Mouse (Mus musculus): ENCODE measurements around the gene Prmt9. TPM values are rescaled to one million over a fixed set of nuclear protein-coding genes. Genes with fewer than 3 reads are reported as not detected.

Prmt9 gene
- polyA plus RNA-seq, 2 experiments = 4.7 to 8.1 TPM

DNA sequence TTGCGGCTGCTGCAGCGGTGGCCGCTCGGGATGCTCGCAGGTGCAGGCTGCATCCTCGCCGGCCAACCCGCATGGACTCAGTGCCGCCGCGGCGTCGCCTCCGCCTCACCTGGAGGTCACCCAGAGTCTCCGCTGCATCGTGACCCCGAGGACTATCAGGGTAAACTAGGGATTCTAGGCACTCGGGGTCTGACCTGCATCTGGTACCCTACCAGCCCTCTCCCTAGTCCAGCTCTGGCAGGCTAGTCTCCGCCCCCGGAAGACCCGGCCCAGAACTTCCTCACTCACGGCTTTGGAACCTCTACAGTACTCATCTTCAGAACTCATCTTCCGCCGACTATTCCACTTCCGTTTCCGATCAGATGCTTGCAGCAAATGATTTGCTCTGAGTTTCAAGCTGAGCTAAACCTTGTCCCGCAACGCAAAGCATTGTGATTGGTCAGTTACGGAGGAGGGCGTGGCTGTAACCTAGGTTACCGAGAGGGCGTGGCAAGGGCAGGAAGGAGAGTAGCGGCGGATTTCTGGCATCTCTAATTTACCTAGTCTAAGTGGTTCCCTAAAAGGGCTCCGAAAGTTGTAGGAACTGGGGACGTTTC lies 61.3 kb downstream of the Prmt9 start, which contains the start of gene Tmem184c:
Gene Tmem184c, minus strand, starts transcription at position 325 of the 596 bp plus-strand sequence.
- Histone ChIP-seq H3K9ac (replicated peaks) (peak within 1 kb of the TSS; percentile 40), H3K4me2 (ENCODE audit: low read depth) (peak within 1 kb of the TSS; percentile 76), H3K4me3 (ENCODE audit: insufficient read depth in 1 of 2, low read depth in 2 of 2, low read length in 2 of 2) (peak within 1 kb of the TSS; percentile 62 to 87), H3K36me3 (replicated peaks; ENCODE audit: control insufficient read depth, insufficient read depth, low read depth) (no peaks in the 10 kb centered on the region), H3K27me3 (ENCODE audit: control insufficient read depth, insufficient read depth, low read length) (no peaks in the 10 kb centered on the region; the same call in 1 of the 2 replicates), H3K4me1 (replicated peaks; ENCODE audit: control insufficient read depth in 2 of 2, insufficient read depth in 2 of 2, low read length in 1 of 2) (peaks cover 3 to 4% of the 10 kb centered on the region in 2 experiments; a peak in 3 of 4 replicates), H3K9me3 (ENCODE audit: control insufficient read depth, low read length) (no peaks in the 10 kb centered on the region), H3K27ac (no peak within 1 kb of the TSS)
- DNase-seq (ENCODE audit: low read depth in 3 of 3, low spot score in 3 of 3) = peak; percentile 78 to 86 (median 82)
- TF ChIP-seq EP300 (IDR thresholded peaks at IDR 0.05; ENCODE audit: low read depth) (no peak), CTCF (IDR thresholded peaks at IDR 0.05; ENCODE audit: low read depth) (no peak)
- whole genome bisulfite sequencing (ENCODE audit: insufficient replicate concordance) = under 1% methylated on average over 36 of the region's 36 CpGs
- peak; percentile 91 for ATAC-seq (ENCODE audit: insufficient read depth)

DNA sequence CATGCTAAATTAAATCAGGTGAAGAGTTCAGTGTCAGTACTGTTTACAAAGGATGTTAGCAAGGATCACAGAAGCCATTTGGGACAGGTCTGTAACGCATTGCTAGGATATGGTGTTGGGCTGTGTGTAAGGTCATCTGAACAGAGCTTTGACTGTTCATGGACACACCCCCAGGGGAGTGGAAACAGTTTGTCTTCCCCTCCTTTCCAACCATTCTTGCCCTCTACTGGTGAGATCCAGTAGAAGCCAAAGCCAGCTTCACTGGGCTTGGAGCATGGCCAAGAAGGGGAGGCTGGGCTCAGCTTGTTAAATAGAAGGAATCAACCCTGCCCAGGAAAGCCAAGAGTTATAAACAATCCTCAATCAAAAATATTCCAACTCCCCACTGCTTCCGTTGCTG lies 68.7 kb downstream of the Prmt9 start:
- Histone ChIP-seq H3K4me3 (ENCODE audit: insufficient read depth in 1 of 2, low read depth in 2 of 2, low read length in 2 of 2) (no peak overlapping the region), H3K27me3 (ENCODE audit: control insufficient read depth, insufficient read depth, low read length) (no peaks in the 10 kb centered on the region), H3K36me3 (replicated peaks; ENCODE audit: control insufficient read depth, insufficient read depth, low read depth) (no peaks in the 10 kb centered on the region), H3K27ac (no peak overlapping the region), H3K9me3 (ENCODE audit: control insufficient read depth, low read length) (no peaks in the 10 kb centered on the region), H3K4me2 (ENCODE audit: low read depth) (no peak overlapping the region), H3K9ac (replicated peaks) (no peak overlapping the region), H3K4me1 (replicated peaks; ENCODE audit: control insufficient read depth in 2 of 2, insufficient read depth in 2 of 2, low read length in 1 of 2) (no peaks in the 10 kb centered on the region)
- ATAC-seq (ENCODE audit: insufficient read depth) (no peak), DNase-seq (ENCODE audit: low read depth in 3 of 3, low spot score in 3 of 3) (no peak)
- peak; percentile 39 for TF ChIP-seq CTCF (IDR thresholded peaks at IDR 0.05; ENCODE audit: low read depth)
- no peak for TF ChIP-seq EP300 (IDR thresholded peaks at IDR 0.05; ENCODE audit: low read depth)
- 40% methylated on average over 2 of the region's 2 CpGs for WGBS (ENCODE audit: insufficient replicate concordance)

DNA sequence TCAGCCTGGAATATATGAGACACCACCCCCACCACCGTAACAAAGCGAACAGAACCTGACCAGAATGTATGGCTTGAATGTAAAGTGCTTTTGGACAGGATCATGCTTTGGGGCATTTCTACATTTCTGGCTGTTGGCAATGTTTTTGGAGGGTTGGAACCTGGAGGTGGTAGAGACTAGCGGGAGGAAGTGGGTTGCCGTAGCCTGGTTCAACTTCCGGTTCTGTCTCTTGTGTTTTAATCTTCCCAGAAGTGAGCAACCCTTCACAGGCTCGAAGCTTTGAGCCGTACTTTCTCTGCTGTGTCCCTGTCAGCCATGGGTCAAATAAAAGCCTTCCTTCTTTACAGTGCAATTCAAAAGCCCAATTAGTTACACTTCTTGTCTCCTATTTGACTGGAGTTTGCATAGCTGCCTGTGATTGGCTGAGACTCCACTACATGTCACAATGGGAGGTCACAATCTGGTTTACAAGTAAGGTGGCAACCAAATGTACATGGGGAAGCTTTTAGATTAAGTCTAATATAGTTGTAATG lies 74.5 kb downstream of the Prmt9 start:
- no peak overlapping the region for H3K9ac ChIP-seq (replicated peaks)
- no peaks in the 10 kb centered on the region for H3K4me1 ChIP-seq (replicated peaks; ENCODE audit: control insufficient read depth in 2 of 2, insufficient read depth in 2 of 2, low read length in 1 of 2)
- no peak overlapping the region for H3K4me2 ChIP-seq (ENCODE audit: low read depth)
- H3K36me3 ChIP-seq (replicated peaks; ENCODE audit: control insufficient read depth, insufficient read depth, low read depth) = no peaks in the 10 kb centered on the region
- DNase-seq (ENCODE audit: low read depth in 3 of 3, low spot score in 3 of 3) (no peak), ATAC-seq (ENCODE audit: insufficient read depth) (no peak)
- 61% methylated on average over 7 of the region's 7 CpGs for WGBS (ENCODE audit: insufficient replicate concordance)
- H3K27me3 ChIP-seq (ENCODE audit: control insufficient read depth, insufficient read depth, low read length) = no peaks in the 10 kb centered on the region
- no peak for TF ChIP-seq EP300 (IDR thresholded peaks at IDR 0.05; ENCODE audit: low read depth)
- TF ChIP-seq CTCF (IDR thresholded peaks at IDR 0.05; ENCODE audit: low read depth) = no peak
- H3K9me3 ChIP-seq (ENCODE audit: control insufficient read depth, low read length) = no peaks in the 10 kb centered on the region
- H3K4me3 ChIP-seq (ENCODE audit: insufficient read depth in 1 of 2, low read depth in 2 of 2, low read length in 2 of 2) = no peak overlapping the region
- H3K27ac ChIP-seq = no peak overlapping the region

DNA sequence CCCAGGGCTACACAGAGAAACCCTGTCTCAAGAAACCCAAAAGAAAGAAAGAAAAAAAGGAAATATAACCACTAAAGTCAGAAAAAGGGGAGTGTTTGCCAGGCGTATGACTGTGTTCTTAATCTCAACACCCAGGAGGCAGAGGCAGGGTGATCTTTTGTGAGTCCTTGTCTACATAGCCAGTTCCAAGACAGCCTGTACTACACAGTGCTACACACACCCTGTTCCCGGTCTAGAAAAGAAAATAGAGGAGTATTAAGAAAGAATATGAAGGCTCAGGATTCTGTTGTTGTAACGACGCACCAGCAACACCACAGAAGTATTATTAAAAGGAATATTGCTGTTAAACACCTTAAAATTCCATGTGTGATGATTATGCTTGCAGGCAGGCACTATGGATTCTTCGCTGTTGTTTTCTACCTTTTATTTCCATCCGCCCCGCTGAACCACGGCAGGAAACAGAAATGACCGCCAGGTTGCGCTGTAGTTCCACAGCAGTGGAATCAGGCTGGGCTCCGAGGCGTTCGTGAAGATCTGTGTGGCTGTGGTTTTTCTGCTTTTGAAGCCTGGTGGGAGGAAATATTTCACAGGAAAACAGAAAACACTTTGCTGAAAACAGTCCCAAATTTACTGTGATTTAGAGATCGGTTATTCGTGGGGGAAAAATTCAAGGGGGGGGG lies 80.8 kb downstream of the Prmt9 start:
- ATAC-seq (ENCODE audit: insufficient read depth) = no peak
- Histone ChIP-seq H3K9me3 (ENCODE audit: control insufficient read depth, low read length) (no peaks in the 10 kb centered on the region), H3K36me3 (replicated peaks; ENCODE audit: control insufficient read depth, insufficient read depth, low read depth) (no peaks in the 10 kb centered on the region), H3K4me2 (ENCODE audit: low read depth) (no peak overlapping the region), H3K27ac (no peak overlapping the region), H3K27me3 (ENCODE audit: control insufficient read depth, insufficient read depth, low read length) (no peaks in the 10 kb centered on the region), H3K4me3 (ENCODE audit: insufficient read depth in 1 of 2, low read depth in 2 of 2, low read length in 2 of 2) (no peak overlapping the region), H3K9ac (replicated peaks) (no peak overlapping the region), H3K4me1 (replicated peaks; ENCODE audit: control insufficient read depth in 2 of 2, insufficient read depth in 2 of 2, low read length in 1 of 2) (no peaks in the 10 kb centered on the region)
- TF ChIP-seq CTCF (IDR thresholded peaks at IDR 0.05; ENCODE audit: low read depth) = peak; percentile 90
- no peak for TF ChIP-seq EP300 (IDR thresholded peaks at IDR 0.05; ENCODE audit: low read depth)
- DNase-seq (ENCODE audit: low read depth in 3 of 3, low spot score in 3 of 3) = peak; percentile 13 to 31 (median 20)
- WGBS (ENCODE audit: insufficient replicate concordance) = 13% methylated on average over 15 of the region's 15 CpGs

DNA sequence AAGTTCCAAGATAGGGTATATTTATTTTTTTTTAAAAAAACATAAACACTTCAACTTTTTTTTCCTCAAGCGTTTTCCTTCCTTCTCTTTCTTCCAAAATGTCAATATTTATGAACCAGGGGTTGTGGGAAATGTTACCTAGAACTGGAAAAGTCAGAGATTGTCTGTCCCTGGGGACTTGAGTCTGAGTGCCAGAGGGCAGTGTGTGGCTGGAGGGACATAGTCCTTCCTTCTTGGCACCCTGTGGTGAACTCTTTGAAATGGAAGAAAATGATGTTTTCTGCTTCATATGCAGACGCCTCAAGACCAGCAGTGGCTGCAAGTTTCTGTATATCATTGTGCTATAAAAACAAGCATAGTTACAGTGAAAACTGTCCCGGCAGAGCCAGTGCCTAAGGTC lies 81.5 kb downstream of the Prmt9 start:
- DNase-seq (ENCODE audit: low read depth in 3 of 3, low spot score in 3 of 3) (no peak), ATAC-seq (ENCODE audit: insufficient read depth) (no peak)
- Histone ChIP-seq H3K36me3 (replicated peaks; ENCODE audit: control insufficient read depth, insufficient read depth, low read depth) (no peaks in the 10 kb centered on the region), H3K4me2 (ENCODE audit: low read depth) (no peak overlapping the region), H3K4me1 (replicated peaks; ENCODE audit: control insufficient read depth in 2 of 2, insufficient read depth in 2 of 2, low read length in 1 of 2) (no peaks in the 10 kb centered on the region), H3K9ac (replicated peaks) (no peak overlapping the region), H3K27ac (no peak overlapping the region), H3K9me3 (ENCODE audit: control insufficient read depth, low read length) (no peaks in the 10 kb centered on the region), H3K27me3 (ENCODE audit: control insufficient read depth, insufficient read depth, low read length) (no peaks in the 10 kb centered on the region), H3K4me3 (ENCODE audit: insufficient read depth in 1 of 2, low read depth in 2 of 2, low read length in 2 of 2) (no peak overlapping the region)
- TF ChIP-seq CTCF (IDR thresholded peaks at IDR 0.05; ENCODE audit: low read depth) = no peak
- no peak for TF ChIP-seq EP300 (IDR thresholded peaks at IDR 0.05; ENCODE audit: low read depth)
- 62% methylated on average over 3 of the region's 3 CpGs for WGBS (ENCODE audit: insufficient replicate concordance)

Other genes with a start within 250 kb of the Prmt9 start
- 3.1 and 4.6 TPM in 2 replicates for gene Arhgap10, start 31.4 kb upstream of the Prmt9 start, polyA plus RNA-seq (2012; rRNA removed)
- gene Arhgap10, start 31.4 kb upstream of the Prmt9 start, polyA plus RNA-seq (2014; fragmentation: Nextera tagmentation; extraction: Ambion mirVana) = 4.6 and 6.1 TPM in 2 replicates
- gene Tmem184c, start 61.3 kb downstream of the Prmt9 start, polyA plus RNA-seq (2012; rRNA removed) = 1.9 and 3.3 TPM in 2 replicates
- 3.7 and 4.6 TPM in 2 replicates for gene Tmem184c, start 61.3 kb downstream of the Prmt9 start, polyA plus RNA-seq (2014; fragmentation: Nextera tagmentation; extraction: Ambion mirVana)
- 2.4 and 2.8 TPM in 2 replicates for gene Ednra, start 175.1 kb downstream of the Prmt9 start, polyA plus RNA-seq (2012; rRNA removed)
- gene Ednra, start 175.1 kb downstream of the Prmt9 start, polyA plus RNA-seq (2014; fragmentation: Nextera tagmentation; extraction: Ambion mirVana) = 1.6 and 2.1 TPM in 2 replicates